Mouse (Mus musculus) embryo, embryonic 9.5 days (tissue): ENCODE results near the gene Samt3.

Experiments
- DNase-seq: peaks from one replicate; pipeline ENCODE4 v3.0.0-alpha.2; 2017; ENCODE audit errors: extremely low spot score

The Samt3 gene

DNA sequence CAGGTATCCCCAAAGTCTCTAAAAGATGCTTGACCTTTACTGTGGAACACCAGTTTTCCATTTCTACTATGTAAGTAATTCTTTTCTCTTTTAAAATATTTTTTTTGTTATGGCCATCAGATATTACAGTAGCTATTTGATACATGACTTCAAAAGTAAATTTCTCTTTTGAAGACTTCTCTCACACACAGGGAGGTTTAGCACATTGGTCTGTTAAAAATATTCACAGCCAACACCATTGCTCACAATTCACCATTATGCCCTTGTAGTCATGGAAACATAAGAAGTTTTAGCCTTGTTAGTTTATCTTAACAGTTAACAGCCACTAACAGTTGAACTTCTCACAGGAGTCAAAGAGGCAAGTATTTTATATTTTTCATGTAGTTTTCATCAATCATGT lies at the start of gene Samt3:
TSS of gene Samt3 (plus strand) at position 301 of the 400 bp plus-strand sequence.
- no peak for DNase-seq

DNA sequence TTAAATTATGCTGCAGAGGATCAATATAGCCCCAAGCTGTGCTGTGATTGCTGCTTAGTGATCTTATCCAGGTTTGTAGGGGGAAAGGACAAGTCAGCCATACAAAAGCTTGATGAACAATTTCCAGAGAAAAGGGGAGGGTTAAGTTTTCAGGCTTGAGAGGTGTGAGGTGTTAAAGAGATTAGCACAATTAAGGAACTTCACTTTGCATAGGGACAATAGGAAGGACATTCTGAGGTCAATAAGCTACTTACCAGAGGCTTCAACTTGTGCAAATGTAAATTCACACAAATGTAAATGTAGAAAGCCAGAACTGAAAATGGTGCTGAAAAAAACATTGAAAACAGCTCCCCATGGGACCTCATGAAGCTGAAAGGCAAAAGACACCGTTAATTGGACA lies 27.4 kb upstream of the Samt3 start:
- DNase-seq: no peak

DNA sequence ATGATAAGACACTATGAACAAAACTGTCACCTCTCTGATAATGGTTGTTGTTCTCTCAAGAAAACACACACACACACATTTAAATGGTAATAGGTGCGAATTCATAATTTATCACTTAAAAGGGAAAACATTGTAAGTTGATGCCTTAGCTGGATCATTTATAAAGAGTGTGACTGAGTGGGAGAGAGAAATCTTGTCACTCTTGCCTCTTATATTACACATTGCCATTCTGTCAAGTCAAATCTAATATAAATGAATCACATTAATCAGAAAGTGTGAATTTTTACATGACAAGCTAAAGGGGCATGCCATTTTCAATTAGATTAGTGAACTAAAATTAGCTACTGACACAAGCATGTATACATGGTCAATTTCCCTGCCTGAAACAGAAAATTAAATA lies 44.7 kb downstream of the Samt3 start:
- no peak for DNase-seq
